Mouse (Mus musculus): Measurements from ENCODE around the gene Gm11034.

DNA sequence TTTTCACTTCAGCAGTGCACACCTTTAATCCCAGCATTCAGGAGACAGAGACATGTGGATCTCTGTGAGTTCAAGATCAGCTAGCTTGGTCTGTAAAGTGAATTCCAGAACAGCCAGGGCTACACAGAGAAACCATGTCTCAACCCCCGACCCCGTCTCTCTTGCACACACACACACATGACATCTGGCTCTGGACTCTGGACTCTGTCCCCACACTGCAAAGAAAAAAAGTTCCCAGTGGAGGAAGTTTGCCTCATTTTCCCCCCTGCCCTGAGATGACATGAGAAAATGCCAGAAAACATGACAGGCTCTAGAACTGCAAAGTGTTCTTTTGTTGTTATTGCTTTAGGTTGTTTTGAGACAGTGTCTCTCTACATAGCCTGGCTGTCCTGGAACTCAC is 46.4 kb upstream of the Gm11034 start:
- TF ChIP-seq GATA1 (IDR thresholded peaks at IDR 0.05; ENCODE audit: low read depth, low read length): no peak
- no peak for TF ChIP-seq SMC3 (IDR thresholded peaks at IDR 0.05; ENCODE audit: low read depth, low read length)
- TF ChIP-seq POLR2A (IDR thresholded peaks at IDR 0.05; ENCODE audit: control insufficient read depth in 1 of 2, insufficient read depth in 1 of 2, low read depth in 1 of 2, low read length in 2 of 2, poor library complexity in 1 of 2): no peak
- TF ChIP-seq CTCF (IDR thresholded peaks at IDR 0.05 in 2 of 3, conservative IDR thresholded peaks at IDR 0.05 in 1 of 3; ENCODE audit: control insufficient read depth in 1 of 3, insufficient read depth in 1 of 3, low read depth in 2 of 3, low read length in 3 of 3, poor library complexity in 1 of 3, severe bottlenecking in 1 of 3): no peak
